Mouse (Mus musculus): ENCODE results near the gene B3gnt2. TPM values are rescaled to one million over a fixed set of nuclear protein-coding genes. Genes with fewer than 3 reads are reported as not detected.
A peak's percentile ranks its signal among the peaks of the same experiment; 100 is the strongest.

The B3gnt2 gene
- polyA plus RNA-seq, 1 experiment, result 10.1 TPM

DNA sequence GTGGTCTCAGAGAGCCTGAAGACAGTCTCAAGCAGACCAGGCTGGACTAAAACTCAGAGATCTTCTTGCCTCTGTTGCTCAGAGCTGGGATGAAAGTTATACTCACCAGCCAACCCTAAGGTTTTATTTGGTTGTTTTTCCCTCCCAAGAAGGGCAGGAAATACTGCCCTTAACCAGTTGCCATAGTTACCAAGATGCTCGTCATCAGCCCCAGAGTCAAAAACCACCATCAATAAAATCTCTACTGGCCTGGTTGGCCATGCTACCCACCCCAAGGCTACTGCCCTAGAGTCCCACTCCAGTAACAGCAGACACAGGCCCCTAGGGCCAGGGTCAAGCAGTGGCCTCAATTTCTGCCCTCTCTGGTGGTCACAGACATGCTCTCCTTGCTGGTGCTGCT, 8.3 kb downstream of the B3gnt2 start:
- Histone ChIP-seq H3K27ac (ENCODE audit: insufficient read depth, low read length) (no peak overlapping the region), H3K4me3 (ENCODE audit: insufficient read depth, low read length) (no peak overlapping the region), H3K4me1 (ENCODE audit: control insufficient read depth, insufficient read depth, low read length) (peaks cover 11% of the 10 kb centered on the region)
- TF ChIP-seq CTCF (IDR thresholded peaks at IDR 0.05; ENCODE audit: borderline replicate concordance, insufficient read depth, low read length) (no peak), POLR2A (IDR thresholded peaks at IDR 0.05; ENCODE audit: low read depth, low read length) (no peak)

DNA sequence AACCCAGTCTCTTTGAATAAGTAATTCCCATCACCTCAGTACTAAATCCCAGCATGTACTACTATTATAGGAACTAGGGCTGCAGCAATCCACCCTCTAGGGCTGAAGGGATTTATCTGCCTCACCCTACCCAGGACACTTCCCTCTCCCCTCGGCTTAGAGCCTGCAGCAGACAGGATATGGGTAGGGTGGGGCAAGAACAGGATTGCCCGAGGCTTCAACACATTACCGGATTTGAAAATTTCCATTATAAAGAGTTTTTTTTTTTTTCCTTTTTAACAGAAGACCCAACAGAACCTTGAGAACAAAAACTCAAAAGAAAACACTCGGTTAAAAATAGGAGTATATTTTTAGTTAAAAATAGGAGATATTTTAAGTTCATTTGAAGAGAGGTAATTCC, 9.3 kb downstream of the B3gnt2 start:
- TF ChIP-seq CTCF (IDR thresholded peaks at IDR 0.05; ENCODE audit: borderline replicate concordance, insufficient read depth, low read length), result no peak
- TF ChIP-seq POLR2A (IDR thresholded peaks at IDR 0.05; ENCODE audit: low read depth, low read length), result no peak
- Histone ChIP-seq H3K27ac (ENCODE audit: insufficient read depth, low read length) (no peak overlapping the region), H3K4me3 (ENCODE audit: insufficient read depth, low read length) (no peak overlapping the region), H3K4me1 (ENCODE audit: control insufficient read depth, insufficient read depth, low read length) (peaks cover 16% of the 10 kb centered on the region)

DNA sequence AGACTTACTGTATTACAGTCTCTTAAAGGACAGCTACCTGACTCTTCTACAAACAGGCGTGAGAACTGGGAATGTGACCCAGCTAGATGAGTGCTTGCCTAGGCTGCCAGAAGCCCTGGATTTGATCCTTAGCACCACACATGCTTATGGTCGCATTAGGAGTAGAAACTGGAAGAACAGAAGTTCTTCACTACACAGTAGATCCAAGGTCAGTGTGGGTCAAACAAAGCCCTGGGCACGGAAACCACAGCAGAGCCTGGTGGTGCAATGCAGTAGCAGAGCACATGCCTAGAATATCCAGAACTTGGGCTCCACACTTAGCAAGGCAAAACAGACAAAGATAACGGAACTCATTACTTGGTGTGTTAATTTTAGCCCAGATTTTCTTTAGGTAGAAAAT, 10.7 kb downstream of the B3gnt2 start:
- no peak overlapping the region for H3K4me3 ChIP-seq (ENCODE audit: insufficient read depth, low read length)
- TF ChIP-seq POLR2A (IDR thresholded peaks at IDR 0.05; ENCODE audit: low read depth, low read length) (no peak), CTCF (IDR thresholded peaks at IDR 0.05; ENCODE audit: borderline replicate concordance, insufficient read depth, low read length) (no peak)
- H3K27ac ChIP-seq (ENCODE audit: insufficient read depth, low read length), result no peak overlapping the region
- H3K4me1 ChIP-seq (ENCODE audit: control insufficient read depth, insufficient read depth, low read length), result peaks cover 16% of the 10 kb centered on the region

DNA sequence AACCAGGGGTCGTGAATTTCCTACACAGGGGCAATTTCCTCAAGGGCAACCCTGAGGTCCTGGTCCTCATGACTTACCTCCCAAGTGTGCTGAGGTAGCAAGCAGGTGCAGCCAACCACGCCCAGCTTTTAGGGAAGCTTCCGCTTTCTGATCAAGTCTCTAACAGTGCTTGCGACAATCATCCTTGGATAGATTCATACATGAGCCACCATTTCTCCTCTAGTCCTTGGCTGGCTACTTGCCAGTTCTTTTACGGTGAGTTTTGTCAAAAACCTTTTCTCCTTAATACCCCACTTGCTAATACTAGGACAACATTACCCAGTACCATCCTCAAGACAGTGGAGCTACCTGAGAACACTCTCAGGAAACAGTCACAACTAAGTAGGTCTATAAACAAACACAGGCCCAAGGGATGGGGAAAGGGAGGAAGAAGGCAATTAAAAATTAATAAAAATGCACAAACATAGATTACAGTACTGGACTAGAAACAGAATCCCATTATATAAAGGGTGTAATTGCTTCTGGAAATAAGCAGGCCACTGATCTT, 12.0 kb downstream of the B3gnt2 start:
- TF ChIP-seq CTCF (IDR thresholded peaks at IDR 0.05; ENCODE audit: borderline replicate concordance, insufficient read depth, low read length) (no peak), POLR2A (IDR thresholded peaks at IDR 0.05; ENCODE audit: low read depth, low read length) (no peak)
- H3K4me1 ChIP-seq (ENCODE audit: control insufficient read depth, insufficient read depth, low read length), result peaks cover 19% of the 10 kb centered on the region
- H3K27ac ChIP-seq (ENCODE audit: insufficient read depth, low read length), result no peak overlapping the region
- no peak overlapping the region for H3K4me3 ChIP-seq (ENCODE audit: insufficient read depth, low read length)

DNA sequence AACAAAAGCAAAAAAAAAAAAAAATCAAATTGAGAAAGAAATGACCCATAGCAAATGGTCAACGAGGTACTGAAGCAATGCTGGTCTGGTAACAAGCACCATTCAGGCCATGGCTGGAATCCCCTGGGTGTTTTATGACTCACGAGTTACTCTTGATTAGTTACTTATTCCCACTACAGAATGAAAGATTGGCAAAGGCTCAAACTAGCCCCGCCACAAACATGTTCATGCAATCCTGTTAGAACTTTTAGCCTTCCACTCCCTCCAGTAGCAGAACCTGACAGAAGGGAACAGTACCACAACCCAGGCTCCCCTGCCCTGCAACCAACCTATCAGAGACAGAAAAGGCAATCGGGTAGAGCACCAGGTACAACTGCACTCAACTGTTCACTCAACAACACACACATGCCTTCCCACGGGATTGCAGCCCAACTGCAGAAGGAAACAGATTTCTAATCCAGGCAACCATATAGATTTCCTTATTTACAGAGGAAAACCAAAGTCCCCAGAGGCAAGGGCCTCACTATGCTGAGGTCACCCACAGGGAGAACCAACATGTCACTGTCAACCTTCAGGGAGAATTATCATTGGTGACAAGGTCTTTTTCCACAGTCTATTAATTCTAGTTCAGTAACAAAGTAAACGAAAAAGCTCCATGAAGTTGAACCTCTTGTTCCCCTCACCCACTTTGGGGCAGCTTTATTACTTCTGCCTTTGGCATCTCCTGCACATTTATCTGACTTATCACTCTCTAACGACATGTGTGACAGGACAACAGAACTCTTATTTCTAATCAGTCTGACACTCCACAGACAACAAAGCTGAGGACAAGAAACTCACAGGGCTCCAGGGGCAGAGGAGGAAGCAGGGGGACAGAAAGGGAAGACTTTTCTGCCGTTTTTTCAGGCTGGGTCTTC, 12.8 kb downstream of the B3gnt2 start:
- TF ChIP-seq POLR2A (IDR thresholded peaks at IDR 0.05; ENCODE audit: low read depth, low read length), result no peak
- TF ChIP-seq CTCF (IDR thresholded peaks at IDR 0.05; ENCODE audit: borderline replicate concordance, insufficient read depth, low read length), result no peak
- peaks cover 23% of the 10 kb centered on the region for H3K4me1 ChIP-seq (ENCODE audit: control insufficient read depth, insufficient read depth, low read length)
- no peak overlapping the region for H3K4me3 ChIP-seq (ENCODE audit: insufficient read depth, low read length)
- no peak overlapping the region for H3K27ac ChIP-seq (ENCODE audit: insufficient read depth, low read length)

DNA sequence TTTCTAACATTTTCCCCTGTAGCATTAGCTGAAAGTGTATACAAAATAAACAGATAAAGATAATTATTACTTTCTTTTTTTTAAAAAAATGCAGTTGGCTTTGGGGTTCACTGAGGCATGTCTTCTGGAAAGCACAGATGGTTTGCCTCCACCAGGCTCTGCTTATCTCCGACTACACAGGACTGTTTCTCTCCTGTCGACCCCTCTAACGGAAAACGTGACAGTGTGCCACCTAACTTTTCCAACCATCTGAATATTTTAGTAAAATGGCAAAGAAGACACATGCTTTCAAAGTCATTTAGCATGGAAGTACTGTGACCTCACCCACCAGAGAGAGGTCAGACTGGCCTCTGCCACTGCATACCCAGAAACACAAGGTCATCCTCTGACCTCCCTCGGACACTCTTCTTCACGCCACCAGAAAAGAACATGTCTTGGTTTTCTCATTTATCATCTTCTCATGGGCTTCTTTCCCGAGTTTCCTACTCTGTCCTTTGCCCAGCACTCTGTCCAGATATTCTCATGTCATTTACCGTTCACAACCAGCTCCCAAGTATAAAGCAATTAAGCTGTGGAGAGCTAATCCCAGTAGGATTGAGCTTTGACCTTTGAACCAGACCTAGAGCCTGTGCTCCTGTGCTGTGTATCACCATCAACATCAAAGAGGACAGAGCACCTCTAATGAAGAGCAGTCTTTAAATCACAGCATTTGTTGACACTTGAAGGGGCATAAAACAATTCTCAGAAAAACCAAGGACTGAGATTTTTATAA, 13.6 kb downstream of the B3gnt2 start:
- H3K27ac ChIP-seq (ENCODE audit: insufficient read depth, low read length), result no peak overlapping the region
- no peak overlapping the region for H3K4me3 ChIP-seq (ENCODE audit: insufficient read depth, low read length)
- H3K4me1 ChIP-seq (ENCODE audit: control insufficient read depth, insufficient read depth, low read length), result peaks cover 27% of the 10 kb centered on the region
- no peak for TF ChIP-seq POLR2A (IDR thresholded peaks at IDR 0.05; ENCODE audit: low read depth, low read length)
- TF ChIP-seq CTCF (IDR thresholded peaks at IDR 0.05; ENCODE audit: borderline replicate concordance, insufficient read depth, low read length), result no peak

DNA sequence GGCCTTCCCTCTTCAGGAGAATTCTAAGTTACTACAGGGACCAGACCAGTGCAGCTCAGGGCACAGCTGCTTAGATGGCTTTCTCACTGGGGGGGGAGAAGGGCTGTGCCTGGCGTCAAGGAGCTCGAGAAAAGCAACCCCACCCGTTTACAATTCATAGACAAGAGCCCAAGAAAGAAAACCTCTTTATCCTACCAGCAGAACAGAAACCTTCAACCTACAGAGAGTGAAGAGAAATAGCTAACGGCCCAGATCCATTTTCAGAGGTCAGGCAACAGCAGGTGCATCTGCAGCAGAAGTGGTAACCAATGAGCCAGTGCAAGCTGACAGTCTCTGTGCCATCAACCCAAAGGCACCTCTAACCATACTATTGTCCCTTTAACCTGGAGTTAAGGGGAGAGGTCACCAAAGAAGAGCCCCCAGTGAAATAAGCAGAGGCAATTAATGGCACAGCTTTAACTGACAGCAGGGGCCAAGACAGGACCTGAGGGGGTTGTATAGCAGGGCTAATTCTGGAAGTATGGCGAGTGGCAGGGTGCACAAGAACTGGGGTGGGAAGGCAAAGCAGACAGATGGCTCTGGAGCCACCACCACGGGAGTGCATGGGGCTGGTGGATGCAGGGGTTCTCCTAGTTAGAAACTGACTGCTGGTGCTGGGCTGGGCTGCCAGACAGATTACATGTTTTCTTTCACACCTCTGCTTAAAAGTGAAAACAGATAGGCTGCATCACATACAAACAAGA, 14.5 kb downstream of the B3gnt2 start:
- no peak overlapping the region for H3K27ac ChIP-seq (ENCODE audit: insufficient read depth, low read length)
- H3K4me1 ChIP-seq (ENCODE audit: control insufficient read depth, insufficient read depth, low read length), result peaks cover 25% of the 10 kb centered on the region
- TF ChIP-seq CTCF (IDR thresholded peaks at IDR 0.05; ENCODE audit: borderline replicate concordance, insufficient read depth, low read length), result no peak
- no peak for TF ChIP-seq POLR2A (IDR thresholded peaks at IDR 0.05; ENCODE audit: low read depth, low read length)
- no peak overlapping the region for H3K4me3 ChIP-seq (ENCODE audit: insufficient read depth, low read length)

DNA sequence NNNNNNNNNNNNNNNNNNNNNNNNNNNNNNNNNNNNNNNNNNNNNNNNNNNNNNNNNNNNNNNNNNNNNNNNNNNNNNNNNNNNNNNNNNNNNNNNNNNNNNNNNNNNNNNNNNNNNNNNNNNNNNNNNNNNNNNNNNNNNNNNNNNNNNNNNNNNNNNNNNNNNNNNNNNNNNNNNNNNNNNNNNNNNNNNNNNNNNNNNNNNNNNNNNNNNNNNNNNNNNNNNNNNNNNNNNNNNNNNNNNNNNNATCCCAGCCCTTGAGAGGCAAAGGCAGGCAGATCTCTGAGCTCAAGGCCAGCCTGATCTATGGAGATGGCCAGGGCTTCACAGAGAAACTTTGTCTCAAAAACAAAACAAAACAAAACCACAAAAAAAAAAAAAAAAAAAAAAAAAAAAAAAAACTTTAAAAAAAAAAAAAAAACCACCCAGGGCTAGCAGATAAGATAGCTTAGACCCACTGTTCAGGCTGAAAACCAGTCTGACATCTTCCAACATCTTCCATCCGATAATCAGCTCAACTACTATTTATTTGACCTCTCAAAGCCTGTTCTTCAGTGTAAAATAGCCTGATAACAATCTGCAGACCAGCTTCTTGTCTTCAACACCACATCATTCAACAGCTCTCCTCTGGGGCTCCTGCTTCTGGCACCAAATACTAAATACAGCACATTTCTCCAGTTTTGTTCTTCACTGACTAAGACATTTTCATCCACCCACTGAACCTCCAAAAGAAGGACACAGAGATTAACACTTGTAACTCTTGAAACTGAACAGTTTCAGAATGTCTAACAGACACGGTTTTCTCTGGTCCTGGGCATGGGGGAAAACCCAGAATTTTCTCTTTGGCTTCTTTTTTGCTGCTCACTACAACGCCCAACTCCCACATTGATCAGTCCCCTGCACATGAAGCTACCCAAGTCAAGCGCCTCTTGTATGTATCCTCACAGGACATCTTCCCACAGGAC, 15.7 kb downstream of the B3gnt2 start:
- TF ChIP-seq POLR2A (IDR thresholded peaks at IDR 0.05; ENCODE audit: low read depth, low read length) (no peak), CTCF (IDR thresholded peaks at IDR 0.05; ENCODE audit: borderline replicate concordance, insufficient read depth, low read length) (no peak)
- H3K4me1 ChIP-seq (ENCODE audit: control insufficient read depth, insufficient read depth, low read length), result peaks cover 30% of the 10 kb centered on the region
- peak overlapping the region; percentile 32 for H3K27ac ChIP-seq (ENCODE audit: insufficient read depth, low read length)
- H3K4me3 ChIP-seq (ENCODE audit: insufficient read depth, low read length), result no peak overlapping the region

Measured in embryonic fibroblast, embryonic 13.5 days (primary cell).